Mouse (Mus musculus) splenic B cell, adult 2 months (primary cell): ENCODE data around the gene Ttc41.

Experiments used
- DNase-seq: peaks from one replicate; pipeline ENCODE4 v3.0.0-alpha.2; 2011; ENCODE audit warnings: low read depth, low spot score
- H3K27me3 ChIP-seq: 2 replicates; pipeline ENCODE4 v1.6.1; 2012; ENCODE audit warnings: mild to moderate bottlenecking, low read length, moderate library complexity, mixed read lengths; ENCODE audit not compliant: control insufficient read depth, poor library complexity, insufficient read depth, severe bottlenecking
- H3K36me3 ChIP-seq: 2 replicates; pipeline ENCODE4 v1.6.1; 2012; ENCODE audit warnings: mild to moderate bottlenecking, low read length, moderate library complexity, mixed read lengths; ENCODE audit not compliant: control insufficient read depth, poor library complexity, insufficient read depth, severe bottlenecking

Gene Ttc41

DNA sequence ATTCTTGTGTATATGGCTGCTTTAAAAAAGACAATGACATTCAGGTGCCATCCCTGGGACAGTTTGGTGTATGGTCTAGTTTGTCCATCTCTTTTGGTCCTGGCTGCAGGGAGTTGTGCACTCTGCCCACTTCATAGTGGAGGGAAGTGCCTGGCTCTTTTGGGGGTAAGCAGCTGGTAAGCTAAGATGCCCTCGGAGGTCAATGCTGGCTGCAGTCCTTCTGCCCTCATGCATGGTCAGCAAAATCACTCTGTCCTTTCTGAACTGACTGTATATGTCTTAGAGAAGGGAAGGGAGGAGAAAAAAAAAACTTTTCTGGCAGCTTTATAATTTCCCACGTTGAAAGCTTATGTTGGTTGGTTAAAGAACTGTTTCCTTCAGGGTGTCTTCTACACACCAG, 79.8 kb downstream of the Ttc41 start:
- H3K36me3 ChIP-seq, result no peaks in the 10 kb centered on the region
- DNase-seq, result no peak
- no peaks in the 10 kb centered on the region for H3K27me3 ChIP-seq

DNA sequence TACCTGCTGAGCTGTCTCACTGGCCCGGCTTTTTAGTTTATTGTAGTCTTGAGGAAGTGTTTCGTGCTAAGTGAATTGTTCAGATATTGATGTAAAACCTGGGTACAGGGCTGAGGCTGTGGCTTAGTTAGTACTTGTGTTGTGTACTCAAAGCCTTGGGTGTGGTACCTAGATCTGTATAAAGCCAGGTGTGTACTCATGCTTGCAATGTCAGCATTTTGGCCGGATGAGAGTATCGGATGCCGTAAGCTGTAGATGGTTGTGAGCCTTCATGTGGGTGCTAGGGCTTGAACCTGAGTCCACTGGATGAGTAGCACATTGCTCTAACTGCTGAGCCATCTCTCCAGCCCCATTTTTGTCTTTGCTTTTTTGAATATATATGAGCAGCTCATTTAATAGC, 80.5 kb downstream of the Ttc41 start:
- no peaks in the 10 kb centered on the region for H3K27me3 ChIP-seq
- H3K36me3 ChIP-seq, result no peaks in the 10 kb centered on the region
- no peak for DNase-seq

DNA sequence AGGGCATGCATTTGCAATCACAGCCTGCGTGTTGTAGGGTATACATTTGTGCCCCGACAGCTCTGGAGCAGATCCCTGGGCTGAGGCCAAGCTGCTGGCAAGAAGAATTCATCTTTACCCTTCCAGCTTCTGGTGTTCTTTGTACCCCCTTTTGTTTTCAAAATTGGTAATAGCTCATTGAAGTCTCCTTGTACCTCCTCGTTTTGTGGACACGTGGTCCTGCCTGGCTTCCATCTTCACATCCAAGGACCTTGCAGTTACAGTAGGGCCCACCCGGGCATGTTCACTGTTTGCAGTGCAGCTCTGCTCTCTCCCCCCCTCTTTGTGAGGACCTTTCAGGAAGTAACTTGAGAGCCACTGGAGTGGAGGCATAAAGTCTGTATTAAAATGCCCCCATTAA, 82.6 kb downstream of the Ttc41 start:
- Histone ChIP-seq H3K36me3 (no peaks in the 10 kb centered on the region; the same call in 1 of the 2 replicates), H3K27me3 (no peaks in the 10 kb centered on the region)
- DNase-seq, result no peak

DNA sequence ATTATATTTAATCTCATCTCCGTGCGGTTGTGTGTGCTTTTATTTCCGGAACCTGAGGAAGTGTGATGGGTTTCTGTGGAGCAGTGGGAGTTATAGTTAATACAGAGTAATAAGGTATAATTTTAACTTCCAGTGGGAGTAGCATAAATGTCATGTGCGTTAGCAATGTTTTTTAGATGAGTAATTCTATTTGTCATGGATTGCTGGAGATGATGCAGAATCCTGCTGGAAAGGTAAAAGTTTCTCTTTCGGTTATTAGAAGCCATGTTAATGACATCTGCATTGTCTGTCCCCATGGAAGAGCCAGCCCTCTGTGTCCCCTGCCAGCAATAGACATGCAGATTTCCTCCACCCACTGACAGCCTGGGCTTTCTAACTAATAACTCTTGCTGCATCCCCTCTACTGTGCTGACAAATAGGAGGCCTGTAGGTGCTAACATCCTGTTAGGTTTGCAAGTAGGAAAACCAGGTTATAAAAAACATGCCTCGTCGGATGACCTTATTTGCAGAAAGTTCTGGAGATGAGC, 83.6 kb downstream of the Ttc41 start:
- no peak for DNase-seq
- no peaks in the 10 kb centered on the region; the same call in 1 of the 2 replicates for H3K36me3 ChIP-seq

DNA sequence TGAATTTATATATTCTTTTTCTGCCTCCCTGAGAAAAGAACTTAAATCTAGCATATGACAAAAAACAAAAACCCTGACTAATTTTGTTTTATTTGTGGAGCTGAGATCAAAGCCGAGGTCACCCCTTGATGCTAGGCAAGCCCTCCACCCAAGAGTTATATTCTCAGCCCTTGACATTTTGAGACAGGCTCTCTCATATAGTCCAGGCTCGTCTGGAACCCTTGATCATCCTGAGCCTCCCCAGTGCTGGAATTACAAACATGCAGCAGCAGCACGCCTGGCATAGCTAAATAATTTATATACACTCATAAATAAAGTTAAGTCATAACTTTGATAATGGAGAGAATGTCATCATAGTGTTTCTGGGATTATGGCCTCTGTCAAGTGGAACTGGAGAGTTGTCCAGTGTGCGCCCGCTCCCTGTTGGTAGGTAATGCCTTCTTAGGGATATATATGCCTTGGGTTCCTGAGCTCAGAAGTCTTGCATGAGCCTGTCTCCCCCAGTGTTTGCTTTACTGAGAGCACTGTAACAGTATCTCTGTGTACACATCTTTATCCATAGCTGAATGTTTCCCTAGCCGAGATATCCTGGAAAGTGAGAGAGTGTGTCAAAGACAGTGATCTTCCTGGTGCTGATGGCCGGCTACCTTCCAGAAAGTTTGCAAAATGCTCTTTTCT, 86.0 kb downstream of the Ttc41 start:
- Histone ChIP-seq H3K36me3 (no peaks in the 10 kb centered on the region; the same call in 1 of the 2 replicates), H3K27me3 (no peaks in the 10 kb centered on the region)
- DNase-seq, result no peak

More for the DNA sequence above, 83.6 kb downstream of the Ttc41 start:
- H3K27me3 ChIP-seq, result no peaks in the 10 kb centered on the region

DNA sequence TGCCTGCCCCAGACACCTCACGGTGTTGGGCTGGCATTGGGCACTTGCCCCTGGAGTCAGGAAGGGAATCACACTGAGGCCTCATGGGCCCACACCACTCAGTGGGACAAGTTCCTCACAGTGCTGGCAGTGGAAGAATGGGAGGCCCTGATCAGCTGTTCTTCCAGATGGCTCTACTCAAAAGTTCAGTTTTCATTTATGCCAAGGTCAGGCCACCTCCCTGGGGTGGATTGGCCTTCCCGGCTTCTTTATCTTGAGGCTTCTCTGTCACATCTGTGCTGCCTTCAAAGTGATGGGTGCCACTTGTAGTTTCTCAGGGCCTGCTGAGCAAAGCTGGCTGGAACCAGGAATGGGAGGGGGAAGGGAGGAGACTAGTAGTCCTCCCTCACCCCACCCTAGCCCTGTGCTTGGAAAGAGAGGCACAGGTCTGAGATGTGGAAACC, 87.9 kb downstream of the Ttc41 start:
- no peaks in the 10 kb centered on the region; the same call in 1 of the 2 replicates for H3K36me3 ChIP-seq
- no peaks in the 10 kb centered on the region for H3K27me3 ChIP-seq
- no peak for DNase-seq

DNA sequence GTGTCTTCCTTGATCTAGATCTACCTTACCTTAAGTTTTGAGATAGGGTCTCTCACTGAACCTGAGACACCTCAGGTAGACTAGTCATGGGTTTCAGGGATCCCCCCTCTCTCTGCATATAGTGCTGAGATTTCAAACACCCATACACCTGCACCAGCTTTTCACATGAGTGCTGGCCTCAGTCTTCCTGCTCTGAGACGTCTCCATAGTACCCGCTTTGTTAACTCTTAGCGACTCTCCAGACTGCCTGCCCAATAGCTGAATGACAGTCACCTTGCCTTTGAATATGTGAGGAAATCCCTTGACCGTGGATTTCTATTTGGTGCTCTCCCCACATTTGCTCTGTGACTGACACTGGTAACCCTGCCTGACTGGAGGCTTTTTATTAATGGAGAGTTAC, 88.6 kb downstream of the Ttc41 start:
- Histone ChIP-seq H3K27me3 (no peaks in the 10 kb centered on the region), H3K36me3 (no peaks in the 10 kb centered on the region; the same call in 1 of the 2 replicates)
- DNase-seq, result no peak

DNA sequence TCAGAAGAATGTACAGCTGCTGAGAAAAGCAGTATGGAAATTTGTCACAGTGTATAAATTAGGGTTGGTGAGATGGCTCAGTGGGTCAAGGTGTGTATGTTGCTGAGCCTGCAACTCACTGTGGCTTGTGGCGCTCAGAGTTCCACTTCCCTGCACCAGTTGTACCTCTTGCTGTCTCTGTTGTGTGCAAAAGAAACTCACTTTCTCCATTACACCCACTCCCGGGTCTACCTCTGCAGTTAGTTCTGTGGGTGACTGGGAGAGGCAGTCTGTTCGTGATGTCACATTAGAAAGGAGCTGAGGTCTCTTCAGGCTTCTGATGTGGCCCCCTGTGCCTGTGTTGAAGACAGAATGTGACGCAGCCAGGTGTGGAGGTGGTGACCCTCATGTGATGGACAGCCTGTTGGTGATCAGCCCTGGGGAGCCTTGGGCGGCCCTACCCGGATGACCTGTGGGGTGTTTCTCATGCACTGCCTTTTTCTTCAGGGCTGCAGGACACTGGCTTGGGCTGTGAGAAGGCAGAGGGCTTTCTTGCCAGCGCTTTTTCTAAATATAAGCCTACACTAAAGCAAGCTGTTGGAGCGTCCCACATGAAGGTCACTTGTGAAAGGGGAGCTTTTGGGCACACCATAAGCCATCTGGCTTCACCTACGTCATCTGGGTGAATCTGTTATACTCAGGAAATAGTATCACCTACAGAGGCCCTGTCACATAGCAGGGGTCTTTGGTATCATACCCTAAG, 89.4 kb downstream of the Ttc41 start:
- no peak for DNase-seq
- H3K36me3 ChIP-seq, result no peaks in the 10 kb centered on the region; the same call in 1 of the 2 replicates
- H3K27me3 ChIP-seq, result no peaks in the 10 kb centered on the region

DNA sequence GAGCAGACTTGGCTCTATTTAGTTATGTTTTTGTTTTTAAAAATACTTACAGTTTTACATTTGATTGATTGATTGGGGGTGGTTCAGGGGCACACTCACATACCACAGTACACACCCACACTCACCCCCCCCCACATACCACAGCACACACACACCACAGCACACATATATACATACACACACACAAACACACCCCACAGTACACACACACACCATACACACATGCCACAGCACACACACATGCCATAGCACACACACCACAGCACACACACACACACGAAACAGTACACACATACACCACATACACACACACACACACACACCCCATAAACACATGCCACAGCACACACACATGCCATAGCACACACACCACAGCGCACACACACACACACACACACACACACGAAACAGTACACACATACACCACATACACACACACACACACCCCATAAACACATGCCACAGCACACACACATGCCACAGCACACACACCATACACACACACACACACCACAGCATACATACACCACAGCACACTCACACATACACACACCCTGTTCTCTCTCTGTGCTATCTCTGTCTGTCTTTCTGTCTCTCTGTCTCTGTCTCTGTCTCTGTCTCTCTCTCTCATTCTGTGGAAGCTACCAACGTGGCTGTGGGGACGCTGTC, 90.6 kb downstream of the Ttc41 start:
- no peak for DNase-seq
- Histone ChIP-seq H3K36me3 (no peaks in the 10 kb centered on the region; the same call in 1 of the 2 replicates), H3K27me3 (no peaks in the 10 kb centered on the region)

DNA sequence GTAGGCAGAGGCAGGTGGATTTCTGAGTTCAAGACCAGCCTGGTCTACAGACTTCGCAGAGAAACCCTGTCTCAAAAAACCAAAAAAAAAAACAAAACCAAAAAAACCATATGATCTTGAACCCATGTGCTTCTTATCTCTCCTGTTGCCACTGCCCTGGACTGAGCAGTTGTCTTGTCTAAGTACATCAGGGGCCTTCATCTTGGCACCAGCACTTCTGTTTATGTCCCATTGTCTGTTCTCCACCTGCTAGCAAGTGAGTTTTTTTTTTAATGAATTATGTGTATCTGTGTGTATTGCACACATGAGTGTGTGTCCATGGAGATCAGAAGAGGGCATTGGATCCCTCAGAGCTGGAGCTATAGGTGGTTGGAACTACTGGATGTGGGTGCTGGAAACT, 101.8 kb downstream of the Ttc41 start:
- Histone ChIP-seq H3K36me3 (peaks cover 7% of the 10 kb centered on the region), H3K27me3 (no peaks in the 10 kb centered on the region)
- DNase-seq, result no peak

DNA sequence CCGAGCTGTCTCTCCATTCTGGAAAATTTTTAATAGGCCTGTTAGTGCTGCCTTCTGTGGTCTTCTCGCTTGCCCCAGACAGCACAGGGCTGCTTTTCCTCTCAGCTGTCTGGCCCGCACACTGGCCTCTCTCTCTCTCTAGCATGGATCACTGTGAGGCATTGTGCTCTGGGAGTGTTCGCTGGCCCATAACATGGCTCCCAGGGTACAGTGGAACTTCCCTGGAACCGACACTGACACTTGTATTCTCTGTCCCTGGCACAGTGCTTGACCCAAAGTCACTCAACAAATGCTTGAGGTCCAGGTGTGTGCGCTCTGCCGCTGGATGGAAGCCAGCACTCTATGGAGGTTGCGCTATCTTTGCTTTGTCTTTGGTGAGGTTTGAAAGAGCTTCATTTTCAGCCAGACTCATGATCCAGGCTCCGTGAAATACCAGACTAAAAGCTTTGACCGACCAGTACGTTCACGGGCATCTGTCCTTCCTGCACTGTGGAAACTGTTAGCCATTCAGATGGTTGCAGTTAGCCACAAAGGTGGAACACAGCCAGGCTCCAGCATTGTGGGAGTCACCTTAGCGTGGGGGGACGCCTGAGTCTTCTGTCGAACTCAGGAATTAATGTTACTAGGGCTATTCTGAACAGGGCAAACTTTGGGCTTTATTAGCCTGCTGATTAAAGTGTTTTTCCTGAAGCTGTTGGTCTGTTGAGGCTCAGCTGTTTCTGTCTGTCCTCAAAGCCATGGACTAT, 102.6 kb downstream of the Ttc41 start:
- peaks cover 7% of the 10 kb centered on the region for H3K36me3 ChIP-seq
- H3K27me3 ChIP-seq, result no peaks in the 10 kb centered on the region
- DNase-seq, result no peak

DNA sequence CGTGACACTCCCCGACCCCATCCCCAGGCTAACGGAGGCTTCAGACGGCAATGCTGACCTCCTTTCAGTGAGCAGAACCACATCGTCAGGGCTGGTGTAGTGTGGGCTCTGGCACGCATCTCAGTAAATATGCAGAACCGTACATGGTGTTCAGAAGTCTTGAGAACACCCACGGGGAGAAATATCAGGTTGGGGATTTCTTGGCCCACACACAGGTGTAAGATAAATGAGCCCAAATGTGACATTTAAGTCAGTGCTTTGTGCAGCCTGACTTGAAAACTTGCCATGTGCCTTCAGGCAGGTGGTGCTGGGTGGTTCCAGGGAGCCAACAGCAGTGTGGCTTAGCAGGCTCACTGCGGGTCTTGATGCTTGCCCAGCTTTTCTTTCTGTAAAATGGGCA, 104.4 kb downstream of the Ttc41 start:
- no peak for DNase-seq
- Histone ChIP-seq H3K36me3 (peaks cover 7% of the 10 kb centered on the region), H3K27me3 (no peaks in the 10 kb centered on the region)

DNA sequence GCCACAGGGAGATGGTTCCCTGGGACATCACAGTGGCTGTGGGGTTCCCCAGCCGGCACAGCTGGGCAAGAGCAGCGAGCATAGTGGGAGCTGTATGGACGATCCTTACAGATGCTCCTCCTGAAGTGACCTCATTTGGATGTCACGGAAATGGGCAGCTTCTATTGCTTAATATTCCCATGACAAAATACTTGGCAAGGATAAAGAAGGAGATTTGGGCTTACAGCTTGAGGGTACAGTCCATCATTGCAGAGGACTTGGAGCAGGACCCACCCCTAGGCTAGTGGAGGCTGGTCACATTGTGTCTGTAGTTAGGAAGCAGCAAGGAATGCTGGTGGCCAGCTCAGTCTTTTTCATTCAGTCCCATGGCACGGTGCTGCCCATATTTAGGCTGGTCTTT, 105.0 kb downstream of the Ttc41 start:
- Histone ChIP-seq H3K36me3 (peaks cover 7% of the 10 kb centered on the region), H3K27me3 (no peaks in the 10 kb centered on the region)
- no peak for DNase-seq

DNA sequence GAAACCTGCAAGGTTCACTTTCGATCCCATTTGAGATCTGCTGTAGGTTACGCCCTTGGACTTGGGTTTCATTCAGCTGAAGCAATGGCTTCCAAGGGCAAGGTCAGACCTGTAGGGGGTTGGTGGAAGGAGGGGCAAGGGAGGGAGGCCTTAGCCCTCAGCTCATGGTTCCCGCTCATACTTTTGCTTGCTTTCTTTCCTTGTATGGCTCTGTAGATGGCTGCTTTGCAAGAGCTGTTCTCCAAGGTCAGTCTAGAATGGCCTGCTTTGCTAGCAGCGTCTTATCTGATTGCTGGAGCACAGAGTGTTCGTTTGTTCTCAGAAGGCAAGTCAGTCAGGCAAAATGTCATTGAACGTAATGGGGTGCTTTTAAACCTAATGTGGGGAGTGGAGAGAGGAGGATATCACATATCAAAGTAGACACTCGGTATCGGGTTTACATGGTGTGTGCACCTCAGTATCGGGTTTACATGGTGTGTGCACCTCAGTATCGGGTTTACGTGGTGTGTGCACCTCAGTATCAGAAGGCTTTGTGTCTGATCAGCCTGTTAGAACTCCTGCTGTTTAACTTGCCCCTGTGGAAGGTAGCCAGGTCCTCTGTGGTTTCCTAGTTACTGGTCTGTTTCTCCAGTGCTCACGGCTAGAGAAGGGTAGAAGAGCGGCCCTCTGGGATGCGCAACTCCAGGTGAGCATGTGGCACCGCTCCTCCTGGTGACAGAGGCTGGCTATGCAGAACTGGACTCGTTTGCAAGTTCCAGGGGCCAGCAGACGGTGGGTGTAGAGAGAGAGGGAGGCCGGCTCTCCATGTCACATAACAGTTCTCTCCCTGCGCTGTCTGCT, 108.9 kb downstream of the Ttc41 start:
- Histone ChIP-seq H3K36me3 (peaks cover 1% of the 10 kb centered on the region), H3K27me3 (no peaks in the 10 kb centered on the region)
- no peak for DNase-seq
